Comparison of ENCODE assay signal across 22 mouse cellular contexts in the genomic region with DNA sequence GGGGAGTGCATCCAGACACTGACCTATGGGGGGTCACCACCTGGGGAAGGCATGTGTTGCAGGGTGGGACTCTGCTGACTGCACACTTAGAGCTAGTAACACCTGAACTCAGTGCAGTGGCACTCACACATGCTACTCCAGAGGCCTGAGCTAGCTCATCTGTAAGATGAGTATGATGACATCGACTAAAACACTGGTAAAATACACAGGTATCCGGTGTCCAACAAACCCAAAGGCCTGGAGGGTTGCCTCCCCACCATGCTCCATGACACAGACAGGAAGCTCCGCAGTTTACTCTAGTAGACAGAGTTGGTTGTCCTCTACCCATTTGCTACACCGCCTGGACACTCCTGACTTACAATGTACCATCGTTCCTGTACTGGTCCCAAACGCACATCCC. TPM values are rescaled to one million over a fixed set of nuclear protein-coding genes. Genes with fewer than 3 reads are reported as not detected.
DNase-seq lines count a peak whose midpoint lies in the region; ATAC-seq and TF ChIP-seq lines count a peak whose summit lies in the region.
"Had no signal": no experiment of that assay in that cellular context is flagged by ENCODE, and none has a peak within 500 bp of the region (broad histone marks: within the 10 kb centered on the region; RNA-seq: fewer than 3 reads in every experiment).

No protein-coding gene starts in this region.

- H3K27me3 ChIP-seq in intestine, embryonic 16.5 days (replicated peaks; ENCODE audit: control insufficient read depth, insufficient read depth, low read length), result no peaks in the 10 kb centered on the region
- H3K27me3 ChIP-seq in intestine, postnatal 0 days (replicated peaks; ENCODE audit: control insufficient read depth, insufficient read depth, low read length), result no peaks in the 10 kb centered on the region
- no peaks in the 10 kb centered on the region for H3K27me3 ChIP-seq in CH12.LX (replicated peaks)
- H3K27me3 ChIP-seq: embryonic facial prominence, embryonic 12.5 days; forebrain, embryonic 13.5 days; forebrain, embryonic 15.5 days had no signal

- H3K9ac ChIP-seq in intestine, embryonic 16.5 days (ENCODE audit: low read depth, low read length), result no peak overlapping the region
- H3K9ac ChIP-seq in intestine, postnatal 0 days (ENCODE audit: low read depth, low read length), result no peak overlapping the region
- no peak overlapping the region for H3K9ac ChIP-seq in CH12.LX (ENCODE audit: insufficient read depth, low read depth)
- H3K9ac ChIP-seq: embryonic facial prominence, embryonic 12.5 days; forebrain, embryonic 13.5 days; forebrain, embryonic 15.5 days; forebrain, postnatal 0 days had no signal

- no peak for TF ChIP-seq CTCF in intestine, postnatal 0 days (IDR thresholded peaks at IDR 0.05; ENCODE audit: low read depth)
- no peak for TF ChIP-seq CTCF in CH12.LX (conservative IDR thresholded peaks at IDR 0.05 in 1 of 2, IDR thresholded peaks at IDR 0.05 in 1 of 2; ENCODE audit: low read depth in 2 of 2, low read length in 2 of 2)

- ATAC-seq in intestine, embryonic 16.5 days, result peak; percentile 31; the same call in 1 of the 2 replicates
- ATAC-seq in intestine, postnatal 0 days, result no peak
- ATAC-seq: CD4-positive, CD25-positive, alpha-beta regulatory T cell, adult 4 months; forebrain, embryonic 13.5 days; forebrain, embryonic 15.5 days; forebrain, postnatal 0 days had no signal

- no peaks in the 10 kb centered on the region for H3K79me2 ChIP-seq in CH12.LX (replicated peaks; ENCODE audit: control insufficient read depth, extremely low read depth, insufficient read depth, poor library complexity, severe bottlenecking)

- no peak overlapping the region for H3K27ac ChIP-seq in intestine, embryonic 16.5 days (ENCODE audit: low read length)
- no peak overlapping the region for H3K27ac ChIP-seq in intestine, postnatal 0 days (ENCODE audit: low read depth, low read length)
- H3K27ac ChIP-seq in CH12.LX (ENCODE audit: insufficient read depth, low read depth), result peak overlapping the region; percentile 100
- H3K27ac ChIP-seq: embryonic facial prominence, embryonic 10.5 days; embryonic facial prominence, embryonic 12.5 days; forebrain, embryonic 13.5 days; forebrain, embryonic 15.5 days had no signal

- no peak overlapping the region for H3K4me3 ChIP-seq in intestine, embryonic 16.5 days (ENCODE audit: low read length)
- no peak overlapping the region for H3K4me3 ChIP-seq in intestine, postnatal 0 days (ENCODE audit: low read depth, low read length)
- peak overlapping the region in 1 of 3 experiments; percentile 9 for H3K4me3 ChIP-seq in CH12.LX (replicated peaks in 1 of 3; ENCODE audit: low read depth in 2 of 3, low read length in 2 of 3, poor library complexity in 1 of 3)
- H3K4me3 ChIP-seq: embryonic facial prominence, embryonic 10.5 days; embryonic facial prominence, embryonic 12.5 days; forebrain, embryonic 13.5 days; forebrain, embryonic 15.5 days had no signal

- no peaks in the 10 kb centered on the region for H3K9me3 ChIP-seq in intestine, embryonic 16.5 days (ENCODE audit: control insufficient read depth, low read length)
- no peaks in the 10 kb centered on the region for H3K9me3 ChIP-seq in intestine, postnatal 0 days (ENCODE audit: control insufficient read depth)
- no peaks in the 10 kb centered on the region for H3K9me3 ChIP-seq in CH12.LX (replicated peaks; ENCODE audit: low read length)
- H3K9me3 ChIP-seq: embryonic facial prominence, embryonic 10.5 days; embryonic facial prominence, embryonic 12.5 days; forebrain, embryonic 13.5 days; forebrain, embryonic 15.5 days had no signal

- H3K4me1 ChIP-seq in intestine, embryonic 16.5 days (ENCODE audit: control insufficient read depth, insufficient read depth, low read length), result peaks cover 11% of the 10 kb centered on the region; the same call in 1 of the 2 replicates
- 0 out of 2 replicates have a peak, but pooled peaks cover 7% of the 10 kb centered on the region for H3K4me1 ChIP-seq in intestine, postnatal 0 days (replicated peaks; ENCODE audit: control insufficient read depth, insufficient read depth, low read length)
- H3K4me1 ChIP-seq in CH12.LX (ENCODE audit: control insufficient read depth in 1 of 2, insufficient read depth in 2 of 2), result peaks cover 49 to 77% of the 10 kb centered on the region in 2 experiments
- H3K4me1 ChIP-seq: embryonic facial prominence, embryonic 12.5 days; forebrain, embryonic 13.5 days; forebrain, embryonic 15.5 days had no signal

- WGBS in intestine, embryonic 16.5 days, result 91% methylated on average over 6 of the region's 6 CpGs
- 95% methylated on average over 6 of the region's 6 CpGs for WGBS in intestine, postnatal 0 days

- no peaks in the 10 kb centered on the region for H3K36me3 ChIP-seq in intestine, embryonic 16.5 days (ENCODE audit: control insufficient read depth, insufficient read depth, low read length)
- no peaks in the 10 kb centered on the region for H3K36me3 ChIP-seq in intestine, postnatal 0 days (ENCODE audit: control insufficient read depth, insufficient read depth)
- H3K36me3 ChIP-seq in CH12.LX (replicated peaks in 1 of 2; ENCODE audit: control insufficient read depth in 1 of 2, insufficient read depth in 1 of 2, low read length in 1 of 2), result no peaks in the 10 kb centered on the region
- H3K36me3 ChIP-seq: embryonic facial prominence, embryonic 10.5 days; embryonic facial prominence, embryonic 12.5 days; forebrain, embryonic 15.5 days had no signal

- dilution Hi-C loops in CH12.LX (cut with MboI; ENCODE audit: extremely low pct_ligation_motif_present, extremely low pct_unique_long_range_greater_than_20kb, low sequenced_read_pairs), result no loop called here

- TF ChIP-seq EP300 in CH12.LX (IDR thresholded peaks at IDR 0.05; ENCODE audit: low read length), result no peak

- no peak overlapping the region for H3K4me2 ChIP-seq in intestine, embryonic 16.5 days (ENCODE audit: low read depth, low read length)
- H3K4me2 ChIP-seq in intestine, postnatal 0 days (replicated peaks; ENCODE audit: low read depth), result no peak overlapping the region
- H3K4me2 ChIP-seq in CH12.LX (ENCODE audit: insufficient read depth, low read depth, poor library complexity, severe bottlenecking), result peak overlapping the region; percentile 84; the same call in 1 of the 2 replicates
- H3K4me2 ChIP-seq: embryonic facial prominence, embryonic 12.5 days; forebrain, embryonic 13.5 days; forebrain, embryonic 15.5 days had no signal

- peak; percentile 93 for DNase-seq in heart, adult 11 months
- no peak for DNase-seq in heart, postnatal 4 days
- peak; percentile 33 for DNase-seq in CH12.LX (ENCODE audit: extremely low read depth)
- no peak for DNase-seq in gastrocnemius, adult 18-20 months (ENCODE audit: low spot score)
- DNase-seq: adrenal gland, postnatal 25 days; B cell, adult 2 months; cerebellum, adult 11-12 months; cerebellum, adult 2 months; cerebellum, adult 9-10 months; cerebellum, postnatal 10 days; cerebellum, postnatal 25 days; forebrain, postnatal 0 days had no signal

- in situ Hi-C loops in CH12.LX (cut with MboI; ENCODE audit: low pct_ligation_motif_present, low pct_unique_long_range_greater_than_20kb, low sequenced_read_pairs), result no loop called here

- no peak for TF ChIP-seq RAD21 in CH12.LX (IDR thresholded peaks at IDR 0.05; ENCODE audit: low read depth, low read length)

- no peak for TF ChIP-seq POLR2A in CH12.LX (IDR thresholded peaks at IDR 0.05; ENCODE audit: low read depth, low read length)

TF ChIP-seq in CH12.LX, 34 proteins besides CTCF, POLR2A, EP300 and RAD21:
- TF ChIP-seq ETS1 (conservative IDR thresholded peaks at IDR 0.05; ENCODE audit: low read depth, low read length) (no peak), JUND (conservative IDR thresholded peaks at IDR 0.05; ENCODE audit: low read depth, low read length) (no peak), TBP (conservative IDR thresholded peaks at IDR 0.05; ENCODE audit: low read depth, low read length) (no peak), MYC (IDR thresholded peaks at IDR 0.05; ENCODE audit: low read depth, low read length) (0 out of 2 replicates have a peak, but pooled peaks have one; percentile 43), TCF12 (IDR thresholded peaks at IDR 0.05; ENCODE audit: low read depth, low read length) (no peak), MAZ (IDR thresholded peaks at IDR 0.05; ENCODE audit: low read depth, low read length) (no peak), IRF4 (IDR thresholded peaks at IDR 0.05; ENCODE audit: low read depth, low read length) (no peak), UBTF (IDR thresholded peaks at IDR 0.05; ENCODE audit: low read depth, low read length) (no peak)

RNA-seq across cellular contexts. Expression of a gene that starts 39.5 kb away (rescaled TPM):
- total RNA-seq in heart, postnatal 4 days (2021), result 1 to 10 TPM in 1 of 2 experiments, under 1 TPM in 1; 0.32 to 1.6 TPM
- 1.7 and 2.4 TPM in 2 replicates for polyA plus RNA-seq in intestine, embryonic 16.5 days (2015; fragmentation: Nextera tagmentation; extraction: Ambion mirVana)
- 6.5 and 8.0 TPM in 2 replicates for polyA plus RNA-seq in intestine, postnatal 0 days (2015; fragmentation: Nextera tagmentation; extraction: Ambion mirVana)
- total RNA-seq in CH12.LX (2012; rRNA removed), result 0.88 and 2.7 TPM in 2 replicates
- total RNA-seq in CH12.LX (2014; rRNA removed), result 0.73 and 0.77 TPM in 2 replicates
- polyA plus RNA-seq in CH12.LX (2012; ENCODE audit: insufficient read length, low read depth), result 0.56 and 1.1 TPM in 2 replicates
- total RNA-seq in gastrocnemius, adult 18-20 months (2021), result 1 to 10 TPM in 1 of 2 experiments, under 1 TPM in 1; 0.84 to 2.1 TPM
- total RNA-seq: forebrain, postnatal 0 days; MEL had no signal
- polyA plus RNA-seq: embryonic facial prominence, embryonic 10.5 days; forebrain, embryonic 11.5 days; forebrain, embryonic 15.5 days had no signal

RNA-seq across cellular contexts. Expression of a gene that starts 46.5 kb away (rescaled TPM):
- total RNA-seq in heart, postnatal 4 days (2021), result not detected
- 0.34 and 0.81 TPM in 2 replicates for polyA plus RNA-seq in intestine, embryonic 16.5 days (2015; fragmentation: Nextera tagmentation; extraction: Ambion mirVana)
- 0.17 and 0.67 TPM in 2 replicates for polyA plus RNA-seq in intestine, postnatal 0 days (2015; fragmentation: Nextera tagmentation; extraction: Ambion mirVana)
- total RNA-seq in CH12.LX (2012; rRNA removed), result 0.71 and 0.72 TPM in 2 replicates
- not detected in 2 replicates for total RNA-seq in CH12.LX (2014; rRNA removed)
- 0.47 and 0.57 TPM in 2 replicates for polyA plus RNA-seq in CH12.LX (2012; ENCODE audit: insufficient read length, low read depth)
- not detected for total RNA-seq in gastrocnemius, adult 18-20 months (2021)
- total RNA-seq: MEL had no signal
- polyA plus RNA-seq: brain, embryonic 14.5 days; embryonic facial prominence, embryonic 10.5 days; embryonic facial prominence, embryonic 12.5 days; forebrain, embryonic 11.5 days; forebrain, embryonic 13.5 days; forebrain, embryonic 15.5 days; forebrain, postnatal 0 days had no signal

RNA-seq across cellular contexts. Expression of a gene that starts 49.7 kb away (rescaled TPM):
- total RNA-seq in heart, postnatal 4 days (2021), result 10 to 100 TPM; 11.8 to 12.2 TPM
- polyA plus RNA-seq in intestine, embryonic 16.5 days (2015; fragmentation: Nextera tagmentation; extraction: Ambion mirVana), result 52.9 and 58.7 TPM in 2 replicates
- 64.3 and 76.1 TPM in 2 replicates for polyA plus RNA-seq in intestine, postnatal 0 days (2015; fragmentation: Nextera tagmentation; extraction: Ambion mirVana)
- 46.4 and 64.9 TPM in 2 replicates for total RNA-seq in CH12.LX (2012; rRNA removed)
- 19.8 and 23.6 TPM in 2 replicates for total RNA-seq in CH12.LX (2014; rRNA removed)
- polyA plus RNA-seq in CH12.LX (2012; ENCODE audit: insufficient read length, low read depth), result 17.8 and 18.2 TPM in 2 replicates
- 1 to 10 TPM; 4.7 to 9.9 TPM for total RNA-seq in gastrocnemius, adult 18-20 months (2021)

Comparison
In these comparisons a context has a peak if more than half of its experiments do, and no peak if none do; other contexts are left out.
1. DNase-seq: peak in heart, adult 11 months (single experiment) and CH12.LX (single experiment); none in heart, postnatal 4 days (single experiment) and gastrocnemius, adult 18-20 months (single experiment).